Mouse (Mus musculus) heart, adult 8-10 months (tissue): ENCODE measurements around the gene Gtf2h3. TPM values are rescaled to one million over a fixed set of nuclear protein-coding genes. Genes with fewer than 3 reads are reported as not detected.
"Not testable (repeated sequence)": the region's sequence is repeated elsewhere in the genome, so short reads cannot be mapped to it uniquely, and the experiment has no call there.

Source experiments
- DNase-seq: peaks from one replicate; pipeline ENCODE4 v3.0.0; 2022; ENCODE audit warnings: low spot score
- total RNA-seq, 4 experiments: library from RNA; stranded (reverse); gene quantifications; 2 replicates each; pipeline ENCODE4 v1.2.4; 2022

The Gtf2h3 gene
- total RNA-seq, 4 experiments from 2014 or later: 17.8 to 21.5 (median 20.1) TPM

DNA sequence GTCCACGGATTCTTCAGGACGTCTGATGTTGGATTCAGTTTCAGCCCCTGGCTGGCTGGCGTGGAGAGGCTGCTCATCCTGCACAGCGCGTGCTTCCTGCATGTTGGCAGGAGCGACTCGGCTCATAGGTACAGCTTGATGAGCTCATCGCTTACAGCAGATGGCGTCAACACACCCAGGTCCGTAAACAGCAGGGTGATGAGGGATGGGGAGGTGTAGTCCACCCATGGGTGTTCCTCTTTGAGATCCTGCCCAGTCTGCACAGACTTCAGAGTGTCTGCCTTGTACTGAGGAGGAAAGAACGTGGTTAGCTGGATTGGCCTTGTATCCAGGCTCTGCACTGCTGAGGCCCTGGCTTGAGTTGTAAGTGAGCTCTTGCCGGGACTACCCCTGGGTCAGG lies 7.9 kb upstream of the Gtf2h3 start:
- no peak for DNase-seq

DNA sequence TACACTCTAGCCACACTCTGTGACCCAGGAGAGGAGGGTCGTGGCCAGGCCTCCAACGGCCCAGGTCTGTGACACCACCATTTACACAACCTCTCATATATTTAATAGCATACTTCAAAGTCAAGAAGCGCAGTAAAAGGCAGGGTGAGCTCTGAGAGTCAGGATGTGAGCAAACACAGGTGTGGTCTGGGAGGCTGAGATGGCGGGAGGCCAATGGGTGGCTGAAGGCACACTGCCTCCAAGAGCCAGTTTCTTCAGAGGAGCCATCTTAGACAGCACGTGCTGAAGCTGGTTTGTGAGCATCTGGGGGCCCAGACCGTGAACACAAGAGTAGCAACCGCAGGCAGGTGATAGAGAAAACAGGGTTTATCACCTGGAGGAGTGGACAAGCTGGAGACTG lies 3.5 kb upstream of the Gtf2h3 start:
- no peak for DNase-seq

DNA sequence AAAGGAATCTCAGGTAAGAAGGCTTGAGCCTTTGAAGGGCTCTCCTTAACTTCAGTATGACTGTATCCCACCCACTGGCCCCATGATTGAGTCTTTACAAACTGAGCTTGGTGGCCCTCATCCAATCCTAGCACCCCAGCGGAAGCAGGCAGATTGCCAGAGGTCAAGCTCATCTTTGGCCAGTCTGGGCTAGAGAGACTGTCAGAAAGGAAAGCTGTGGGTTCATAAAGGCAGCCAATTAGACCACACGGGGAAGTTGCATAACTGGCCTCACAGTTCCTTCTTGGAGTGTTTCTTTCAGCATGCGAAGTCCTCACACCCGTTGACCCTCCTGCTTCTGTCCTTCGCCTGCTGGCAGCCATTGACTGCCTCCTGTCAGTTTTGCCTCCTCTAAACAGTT lies 3.6 kb downstream of the Gtf2h3 start:
- no peak for DNase-seq

DNA sequence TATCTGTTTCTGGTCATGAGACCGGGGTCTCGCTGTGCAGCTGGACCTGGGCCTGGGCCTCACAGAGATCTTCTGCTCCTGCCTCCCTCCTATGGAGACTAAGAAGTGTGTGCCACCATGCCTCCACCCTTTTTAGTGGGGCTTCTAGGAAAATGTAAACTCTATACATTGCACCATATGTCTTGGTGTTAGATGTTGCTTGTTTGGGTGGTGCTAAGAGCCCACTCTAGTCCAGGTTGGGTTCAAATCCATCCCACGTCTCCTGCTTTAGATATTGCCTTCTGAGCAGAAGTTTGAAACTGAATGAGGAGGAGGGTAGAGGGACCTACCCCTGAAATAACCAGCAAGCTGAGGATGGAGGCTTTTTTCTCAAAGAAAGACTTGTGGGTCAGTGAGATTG lies 13.8 kb downstream of the Gtf2h3 start:
- no peak for DNase-seq

DNA sequence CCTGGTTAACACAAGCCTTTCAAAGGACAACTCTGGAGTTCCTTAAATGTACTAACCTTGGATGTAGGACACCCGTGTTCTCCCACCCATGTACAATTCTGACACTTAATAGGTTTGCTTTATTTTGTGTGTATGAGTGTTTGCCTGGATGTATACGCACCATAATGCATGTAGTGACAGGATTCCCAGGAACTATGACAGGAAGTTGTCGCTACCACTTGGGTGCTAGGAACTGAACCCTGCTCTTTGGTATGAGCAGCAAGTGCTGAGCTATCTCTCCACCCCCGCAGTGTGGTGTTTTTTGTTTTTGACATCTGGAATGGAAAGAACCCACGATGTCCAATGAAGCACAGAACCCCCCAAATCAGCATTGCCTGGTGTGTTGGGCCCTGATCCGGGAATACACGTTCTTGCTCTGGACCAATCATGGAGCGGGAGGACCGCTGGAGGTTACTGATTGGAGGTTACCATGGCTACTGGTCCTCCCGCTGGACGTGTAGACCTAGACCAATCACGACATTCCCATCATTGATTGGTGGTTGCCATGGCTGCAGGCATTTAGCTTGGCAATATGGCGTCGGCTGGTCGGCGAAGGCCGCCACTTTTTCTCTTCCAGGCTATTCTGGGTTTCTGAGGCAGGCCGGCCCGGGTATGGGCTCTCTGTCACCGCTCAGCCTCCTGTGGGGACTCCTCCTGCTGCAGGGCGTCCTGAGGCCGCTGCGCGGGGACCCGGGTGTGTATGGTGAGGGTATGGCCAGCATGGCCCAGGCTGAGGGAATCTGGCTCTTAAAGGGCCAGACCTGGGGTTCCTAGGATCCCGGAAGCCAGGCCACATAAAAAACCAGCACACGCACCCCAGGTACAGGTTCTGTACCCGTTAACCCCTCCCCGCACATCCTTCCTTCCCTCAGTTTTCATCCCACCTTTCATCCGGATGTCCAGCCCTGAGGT lies 19.6 kb downstream of the Gtf2h3 start:
- DNase-seq: peak; percentile 95

DNA sequence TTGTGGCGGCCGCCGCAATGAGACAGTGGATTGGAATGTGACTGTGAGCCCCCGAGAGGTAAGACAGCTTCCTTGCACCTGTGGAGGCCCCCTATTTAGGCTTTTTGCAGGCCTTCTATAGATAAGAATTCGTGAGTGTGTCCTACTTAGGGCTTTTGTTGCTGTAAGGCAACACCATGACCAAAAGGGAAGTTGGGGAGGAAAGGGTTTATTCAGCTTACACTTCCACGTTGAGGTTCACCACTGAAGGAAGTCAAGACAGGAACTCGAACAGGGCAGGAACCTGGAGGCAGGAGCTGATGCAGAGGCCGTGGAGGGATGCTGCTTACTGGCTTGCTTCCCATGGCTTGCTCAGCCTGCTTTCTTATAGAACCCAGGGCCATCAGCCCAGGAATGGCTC lies 20.8 kb downstream of the Gtf2h3 start:
- not testable (repeated sequence) for DNase-seq

DNA sequence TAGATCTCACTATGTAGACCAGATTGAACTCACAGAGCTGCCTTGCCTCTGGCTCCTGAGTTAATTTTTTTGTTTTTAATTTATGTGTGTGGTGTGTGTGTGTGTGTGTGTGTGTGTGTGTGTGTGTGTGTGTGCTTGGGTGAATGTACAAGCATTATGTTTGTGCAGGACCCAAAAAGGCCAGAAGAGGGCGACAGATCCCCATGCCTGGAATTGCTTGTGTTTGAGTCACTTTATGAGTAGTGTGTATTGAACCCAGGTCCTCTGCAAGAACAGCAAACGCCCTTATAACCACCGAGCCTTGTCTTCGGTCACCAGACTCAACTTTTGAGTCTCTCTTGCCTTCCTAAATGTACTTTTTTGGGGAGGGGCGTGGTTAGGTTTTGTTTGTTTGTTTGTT lies 23.4 kb downstream of the Gtf2h3 start:
- DNase-seq: peak; percentile 39

DNA sequence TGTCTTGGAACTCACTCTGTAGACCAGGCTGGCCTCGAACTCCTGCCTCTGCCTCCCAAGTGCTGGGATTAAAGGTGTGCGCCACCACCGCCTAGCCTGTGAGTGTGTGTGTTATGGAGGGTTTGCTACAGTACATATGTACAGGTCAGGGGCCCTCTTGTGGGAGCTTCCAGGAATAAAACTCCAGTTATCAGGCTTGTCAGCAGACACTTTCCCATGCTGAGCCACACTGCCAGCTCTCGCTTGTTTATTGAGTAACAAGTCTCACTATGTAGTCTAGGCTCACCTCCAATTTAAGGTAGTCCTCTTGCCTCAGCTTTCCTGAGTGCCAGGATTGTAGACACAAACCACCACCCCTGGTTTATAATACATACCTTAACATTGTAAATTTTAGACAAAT lies 25.4 kb downstream of the Gtf2h3 start:
- no peak for DNase-seq

DNA sequence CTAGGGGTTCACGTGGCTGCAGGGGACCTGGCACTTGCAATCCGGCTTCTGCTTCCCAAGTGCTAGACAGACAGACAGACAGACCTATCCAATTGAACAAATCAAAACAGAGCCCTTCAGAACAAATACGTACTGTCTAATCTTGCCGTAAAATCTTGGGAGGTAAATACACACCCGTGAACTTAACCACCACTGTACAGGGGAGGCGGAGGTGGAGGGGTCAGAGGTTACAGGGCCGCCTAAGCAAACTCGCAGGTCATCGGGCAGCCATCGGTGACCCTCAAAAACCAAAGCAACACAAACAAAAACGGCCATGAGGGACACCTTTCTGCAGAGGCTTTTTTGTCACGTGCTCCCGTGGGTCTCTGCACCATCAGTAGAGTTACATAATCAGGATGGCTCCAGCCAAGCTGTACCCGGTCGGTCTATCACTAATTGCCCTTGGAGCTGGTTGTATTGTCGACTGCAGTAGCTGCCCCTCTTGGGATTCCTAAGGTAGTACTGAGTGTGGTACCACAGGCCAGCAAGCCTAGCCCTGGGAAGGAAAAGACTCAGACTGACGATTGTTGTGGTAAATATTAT lies 26.2 kb downstream of the Gtf2h3 start:
- no peak for DNase-seq

DNA sequence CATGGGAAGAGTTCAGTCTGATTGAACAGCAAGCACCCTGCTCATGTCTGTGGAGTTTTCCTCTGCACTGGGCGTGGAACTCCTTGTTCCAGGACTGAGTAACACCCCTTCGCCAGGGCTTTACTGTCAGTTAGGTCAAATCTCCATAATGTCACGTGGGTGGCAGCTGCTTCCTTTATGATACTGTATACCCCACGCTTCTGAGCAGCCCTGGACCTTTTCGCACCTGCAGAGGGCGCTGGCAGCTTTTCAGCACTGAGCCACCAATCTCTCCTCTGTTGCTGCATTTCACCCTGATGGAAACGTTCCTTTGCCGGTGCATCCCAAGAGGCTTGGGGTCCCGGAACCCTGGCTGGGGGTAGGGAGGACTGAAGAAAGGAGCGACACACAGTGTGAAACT lies 32.0 kb downstream of the Gtf2h3 start:
- no peak for DNase-seq

DNA sequence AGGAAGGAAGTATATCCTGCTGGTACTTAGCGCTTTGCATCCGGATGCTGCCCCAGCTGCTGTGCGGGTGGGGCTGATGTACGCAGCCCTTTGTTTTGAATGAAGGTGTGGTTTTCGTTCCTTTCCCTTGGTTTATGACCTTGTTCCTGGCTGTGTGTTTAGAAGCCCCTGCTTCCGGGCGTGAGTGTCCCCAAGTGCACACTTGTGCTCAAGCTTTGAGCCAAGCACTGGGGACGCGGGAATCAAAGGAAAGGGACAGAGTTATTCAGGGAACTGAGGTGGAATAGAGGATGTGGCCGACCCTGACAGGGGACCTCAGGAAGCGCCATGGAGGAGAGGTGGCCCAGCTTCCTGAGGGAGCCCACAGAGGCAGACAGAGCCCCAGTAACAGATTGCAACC lies 35.8 kb downstream of the Gtf2h3 start:
- DNase-seq: peak; percentile 26

DNA sequence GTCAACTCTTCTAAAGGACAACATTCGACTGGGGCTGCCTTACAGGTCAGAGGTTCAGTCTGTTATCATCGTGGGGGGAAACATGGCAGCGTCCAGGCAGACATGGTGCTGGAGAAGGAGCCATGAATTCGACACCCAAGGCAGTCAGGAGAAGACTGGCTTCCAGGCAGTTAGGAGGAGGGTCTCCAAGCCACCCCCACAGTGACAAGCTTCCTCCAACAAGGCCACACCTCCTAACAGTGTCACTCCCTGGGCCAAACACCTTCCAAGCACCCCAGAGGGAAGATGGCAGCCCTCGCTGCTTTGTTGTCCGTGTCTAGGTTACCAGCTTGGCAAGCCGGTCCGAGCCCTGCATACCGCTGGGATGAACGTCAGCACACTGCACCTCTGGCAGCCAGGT lies 39.8 kb downstream of the Gtf2h3 start:
- no peak for DNase-seq

DNA sequence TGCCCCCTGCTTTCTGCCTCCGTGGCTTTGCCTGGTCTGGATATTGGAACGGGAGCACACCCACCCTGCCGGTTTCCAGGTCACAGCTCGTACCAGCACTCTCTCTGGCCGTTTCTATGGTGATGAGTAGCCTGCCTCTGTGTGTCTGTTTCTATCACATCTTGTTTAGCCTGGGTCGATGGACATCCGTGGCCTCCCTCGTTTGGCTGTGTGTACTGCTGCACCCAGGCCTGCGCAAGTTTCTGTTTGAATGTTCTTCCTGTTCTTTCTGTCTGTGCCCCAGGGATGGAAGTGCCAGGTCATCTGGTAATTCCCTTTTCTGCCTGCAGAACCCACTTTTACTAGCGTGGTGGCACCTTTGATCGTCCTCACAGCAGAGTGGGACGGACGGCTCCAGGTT lies 42.4 kb downstream of the Gtf2h3 start:
- DNase-seq: no peak

DNA sequence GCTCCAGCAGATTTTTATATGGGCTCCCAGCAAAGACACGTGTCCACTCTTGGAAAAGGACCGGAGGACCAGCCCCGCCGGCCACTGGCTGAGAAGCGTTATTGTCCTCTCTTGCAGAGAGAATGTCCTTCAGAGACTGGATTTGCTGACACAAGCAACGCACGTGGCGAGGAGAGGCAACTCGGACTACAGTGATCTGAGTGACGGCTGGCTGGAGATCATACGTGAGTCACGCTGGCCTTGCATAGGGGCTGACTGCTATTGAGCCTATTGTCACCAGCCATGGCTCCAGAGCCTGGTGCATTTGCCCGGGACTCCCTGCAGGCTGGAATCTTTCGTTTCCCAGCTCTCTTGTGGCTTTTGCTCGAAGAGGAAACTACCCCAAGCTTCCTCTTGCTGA lies 44.0 kb downstream of the Gtf2h3 start:
- no peak for DNase-seq

DNA sequence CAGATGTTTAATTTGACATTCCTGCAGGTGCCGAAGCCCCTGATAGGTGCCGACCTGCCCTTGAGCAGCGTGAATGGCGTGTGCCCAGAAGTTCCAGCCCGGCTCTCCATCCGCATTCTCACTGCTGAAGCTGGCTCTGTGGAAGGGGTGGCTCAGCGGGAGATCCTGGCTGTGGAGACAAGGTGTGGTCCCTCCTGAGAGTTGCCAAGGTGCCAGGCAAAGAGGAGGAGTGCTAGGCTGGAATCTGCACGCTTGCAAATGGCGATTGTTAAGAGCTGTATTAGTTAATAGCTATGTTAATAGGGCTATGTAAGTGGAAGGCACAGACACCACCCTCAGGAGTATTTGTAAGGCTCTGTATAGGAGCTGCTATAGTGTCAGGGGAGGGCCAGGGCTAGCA lies 45.4 kb downstream of the Gtf2h3 start:
- no peak for DNase-seq

DNA sequence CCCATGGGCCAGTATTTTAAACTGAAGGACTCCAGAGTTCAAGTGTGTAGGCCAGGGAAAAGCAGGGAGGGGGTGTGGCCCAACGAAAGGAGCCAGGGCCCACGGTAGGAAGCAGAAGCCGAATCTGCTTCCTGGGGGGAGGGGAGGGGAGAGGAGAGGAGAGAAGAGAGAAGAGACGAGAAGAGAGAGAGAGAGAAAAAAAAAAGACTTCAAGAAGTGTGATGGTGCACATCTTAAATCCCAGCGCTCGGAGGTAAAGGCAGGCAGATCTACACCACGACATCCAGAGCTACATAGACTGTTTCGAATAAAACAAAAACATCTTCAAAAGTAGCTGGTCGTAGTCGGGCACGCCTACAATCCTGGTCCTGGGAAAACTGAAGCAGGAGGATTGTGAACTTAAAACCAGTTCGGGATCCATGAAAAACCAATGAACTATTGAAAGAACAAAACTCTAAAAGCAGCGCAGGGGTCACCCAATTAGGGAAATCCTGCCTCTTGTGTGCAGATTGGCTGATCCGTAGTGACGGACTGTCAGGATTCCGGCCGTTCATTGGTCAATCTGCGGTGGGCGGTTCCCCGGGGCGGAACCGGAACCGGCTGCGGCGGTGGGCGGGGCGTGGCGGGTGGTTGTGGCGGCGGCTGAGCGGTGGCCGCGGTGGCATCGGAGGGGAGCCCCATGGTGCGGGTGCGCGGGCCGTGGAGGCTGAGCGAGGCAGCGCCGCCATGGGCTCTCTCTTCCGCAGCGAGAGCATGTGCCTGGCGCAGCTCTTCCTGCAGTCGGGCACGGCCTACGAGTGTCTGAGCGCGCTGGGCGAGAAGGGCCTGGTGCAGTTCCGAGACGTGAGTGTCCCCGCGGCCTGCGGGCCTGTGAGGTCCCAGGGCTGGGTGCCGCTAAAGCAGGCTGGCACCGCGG lies 49.8 kb downstream of the Gtf2h3 start, which contains the start of gene Atp6v0a2:
Atp6v0a2 (plus strand) TSS at position 129 of the 916 bp plus-strand sequence.
- DNase-seq: peak; percentile 96

DNA sequence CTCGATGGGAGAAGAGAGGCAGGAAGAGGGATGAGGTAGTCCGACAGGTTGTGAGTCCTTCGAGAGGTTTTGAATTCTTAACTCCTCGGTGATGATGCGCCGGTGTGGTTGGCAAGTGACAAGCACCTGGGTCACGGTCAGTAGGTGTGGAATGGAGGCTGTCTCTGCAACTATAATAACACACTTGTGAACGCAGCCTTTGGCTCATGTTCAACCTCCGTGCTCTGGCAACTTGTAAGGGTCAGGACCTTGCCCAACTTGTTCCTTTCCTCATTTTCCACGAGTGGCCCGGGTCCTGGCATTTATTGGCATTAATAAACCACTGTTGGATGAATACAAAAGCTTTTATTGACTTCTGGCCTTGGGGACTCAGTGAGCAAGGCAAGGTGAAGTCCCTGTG lies 50.7 kb downstream of the Gtf2h3 start:
- no peak for DNase-seq

DNA sequence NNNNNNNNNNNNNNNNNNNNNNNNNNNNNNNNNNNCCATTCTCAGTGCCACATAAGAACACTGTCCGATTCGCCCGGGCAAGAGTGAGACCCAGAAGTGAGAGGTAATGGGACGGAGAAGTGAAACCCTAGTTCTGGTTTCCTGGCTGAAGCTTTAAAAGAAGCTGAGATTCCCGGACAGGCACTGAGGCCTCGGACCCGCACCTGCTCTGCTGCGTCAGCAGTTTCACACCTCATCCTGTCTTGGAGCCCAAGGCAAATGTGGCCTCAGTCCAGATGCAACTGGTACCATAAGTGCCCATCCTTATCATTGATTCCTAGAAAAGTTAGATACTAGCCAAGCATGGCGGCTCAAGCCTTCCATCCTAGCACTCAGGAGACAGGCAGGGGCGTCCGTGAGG lies 52.7 kb downstream of the Gtf2h3 start:
- no peak for DNase-seq

DNA sequence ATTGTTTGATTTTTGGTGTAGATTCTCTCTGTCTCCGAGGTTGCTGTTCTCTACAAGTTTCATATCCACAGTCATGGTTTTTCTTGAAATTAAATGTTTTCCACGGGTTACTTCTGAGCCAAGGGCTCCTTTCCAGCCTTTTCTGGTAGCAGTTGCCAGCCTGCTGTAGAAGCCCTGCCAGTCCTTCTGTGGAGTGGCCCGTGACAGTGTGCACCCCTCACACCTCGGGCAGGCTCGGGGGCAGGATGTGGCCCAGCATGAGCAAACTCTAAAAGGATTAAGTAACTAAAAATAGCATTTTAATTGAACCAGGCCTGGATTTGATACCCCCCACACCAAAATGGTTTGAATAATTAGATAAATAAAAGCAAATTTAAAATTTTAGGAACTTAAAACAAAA lies 53.5 kb downstream of the Gtf2h3 start:
- DNase-seq: no peak

DNA sequence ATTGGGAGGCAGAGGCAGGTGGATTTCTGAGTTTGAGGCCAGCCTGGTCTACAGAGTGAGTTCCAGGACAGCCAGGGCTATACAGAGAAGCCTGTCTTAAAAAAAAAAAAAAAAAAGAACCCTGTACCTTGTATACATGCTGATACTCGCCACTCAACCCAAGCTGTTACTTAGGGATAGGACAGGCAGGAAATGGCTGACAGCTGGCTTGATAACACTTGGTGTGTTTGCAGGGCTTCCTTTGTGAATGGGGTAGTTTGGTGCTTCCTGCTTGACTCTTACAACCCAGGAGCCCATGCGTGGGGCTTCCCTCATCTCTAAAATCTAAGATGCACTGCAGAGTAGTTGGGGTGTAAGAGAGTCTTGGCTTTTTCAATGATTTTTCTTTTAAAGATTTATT lies 54.5 kb downstream of the Gtf2h3 start:
- DNase-seq: no peak

DNA sequence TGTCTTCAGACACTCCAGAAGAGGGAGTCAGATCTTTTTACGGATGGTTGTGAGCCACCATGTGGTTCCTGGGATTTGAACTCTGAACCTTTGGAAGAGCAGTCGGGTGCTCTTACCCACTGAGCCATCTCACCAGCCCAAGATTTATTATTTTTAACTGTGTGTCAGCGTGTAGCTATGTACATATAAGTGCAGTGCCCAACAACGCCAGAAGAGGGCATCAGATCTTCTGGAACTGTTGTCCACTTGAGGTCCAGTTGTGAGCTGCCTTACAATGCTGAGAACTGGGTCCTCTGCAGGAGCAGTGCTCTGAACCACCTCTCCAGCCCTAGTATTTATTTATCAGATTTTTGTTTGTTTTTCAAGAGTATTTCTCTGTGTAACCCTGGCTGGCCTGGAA lies 56.1 kb downstream of the Gtf2h3 start:
- not testable (repeated sequence) for DNase-seq

DNA sequence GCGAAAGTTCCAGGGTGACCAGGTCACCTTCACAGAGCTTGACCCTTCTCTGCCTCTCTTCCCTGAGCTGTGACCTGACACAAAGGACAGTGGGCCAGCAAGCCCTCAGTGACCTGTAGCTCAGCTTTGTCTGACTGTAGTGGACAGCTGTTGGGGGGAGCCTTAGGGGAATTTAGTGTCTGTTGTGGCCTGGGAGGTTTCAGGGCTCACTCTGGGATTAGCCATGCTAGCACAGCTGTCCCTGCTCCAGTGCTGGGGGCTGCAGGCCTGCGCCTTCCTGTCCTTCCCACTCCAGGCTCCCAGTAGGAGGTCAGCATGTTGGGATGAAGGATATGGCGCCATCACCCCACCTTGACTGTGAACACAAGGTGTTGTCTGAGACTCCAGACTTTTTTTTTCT lies 57.2 kb downstream of the Gtf2h3 start:
- no peak for DNase-seq
